Mouse (Mus musculus) kidney, adult 11 months (tissue): ENCODE measurements around the gene Tex36.

Source experiments
- DNase-seq: peaks from one replicate; pipeline ENCODE4 v3.0.0; 2022

The Tex36 gene

GRCm38 (mm10) chr7:133583216-133583615, 18.7 kb downstream of the Tex36 start:
- no peak for DNase-seq

- DNase-seq: no peak
Measured at GRCm38 (mm10) chr7:133580296-133580640, 21.7 kb downstream of the Tex36 start.

- DNase-seq: no peak
Measured at GRCm38 (mm10) chr7:133579491-133580295, 22.3 kb downstream of the Tex36 start.

GRCm38 (mm10) chr7:133576825-133577224, 25.1 kb downstream of the Tex36 start:
- DNase-seq: no peak

GRCm38 (mm10) chr7:133576281-133576680, 25.7 kb downstream of the Tex36 start:
- DNase-seq: no peak

GRCm38 (mm10) chr7:133571927-133572326, 30.0 kb downstream of the Tex36 start:
- DNase-seq: no peak

GRCm38 (mm10) chr7:133569194-133569880, 32.6 kb downstream of the Tex36 start:
- peak; percentile 40 for DNase-seq

GRCm38 (mm10) chr7:133564600-133564999, 37.4 kb downstream of the Tex36 start:
- DNase-seq: no peak

- DNase-seq: no peak
Measured at GRCm38 (mm10) chr7:133563175-133563824, 38.7 kb downstream of the Tex36 start.

- no peak for DNase-seq
Measured at GRCm38 (mm10) chr7:133555786-133556492, 46.0 kb downstream of the Tex36 start.

- DNase-seq: no peak
Measured at GRCm38 (mm10) chr7:133552306-133552991, 49.5 kb downstream of the Tex36 start.

GRCm38 (mm10) chr7:133551000-133551399, 51.0 kb downstream of the Tex36 start:
- no peak for DNase-seq

- no peak for DNase-seq
Measured at GRCm38 (mm10) chr7:133548434-133548833, 53.5 kb downstream of the Tex36 start.

- no peak for DNase-seq
Measured at GRCm38 (mm10) chr7:133545631-133546030, 56.3 kb downstream of the Tex36 start.

GRCm38 (mm10) chr7:133544966-133545365, 57.0 kb downstream of the Tex36 start:
- no peak for DNase-seq

GRCm38 (mm10) chr7:133543131-133543530, 58.8 kb downstream of the Tex36 start:
- DNase-seq: no peak

- DNase-seq: peak; percentile 44
Measured at GRCm38 (mm10) chr7:133537366-133537765, 64.6 kb downstream of the Tex36 start.
